Mouse (Mus musculus): ENCODE data around the gene Spns3.

DNA sequence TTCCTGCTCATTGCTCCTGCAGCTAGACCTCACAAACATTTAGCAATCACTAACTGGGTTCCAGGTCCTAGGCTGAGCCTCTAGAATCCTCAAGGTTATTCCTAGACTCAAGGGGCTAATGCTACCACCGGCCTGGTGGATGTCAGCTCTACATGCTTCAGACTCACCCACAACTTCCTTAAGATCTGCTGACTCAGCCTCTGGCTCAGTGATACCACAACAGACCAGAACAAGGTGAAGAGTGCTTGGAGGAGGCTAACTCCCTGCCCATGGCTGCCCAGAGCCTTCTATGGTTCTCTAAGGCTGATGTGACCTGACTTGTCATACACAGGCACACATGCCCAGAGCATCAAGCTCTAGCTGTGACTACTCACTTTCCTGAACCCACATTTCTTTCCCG, 70.8 kb downstream of the Spns3 start:
- TF ChIP-seq CTCF (IDR thresholded peaks at IDR 0.05; ENCODE audit: control insufficient read depth, insufficient read depth, insufficient read length) (no peak), MAX (IDR thresholded peaks at IDR 0.05) (no peak), CEBPB (IDR thresholded peaks at IDR 0.05; ENCODE audit: low read depth) (no peak), USF1 (IDR thresholded peaks at IDR 0.05; ENCODE audit: low read depth) (no peak)
